In the genomic region with DNA sequence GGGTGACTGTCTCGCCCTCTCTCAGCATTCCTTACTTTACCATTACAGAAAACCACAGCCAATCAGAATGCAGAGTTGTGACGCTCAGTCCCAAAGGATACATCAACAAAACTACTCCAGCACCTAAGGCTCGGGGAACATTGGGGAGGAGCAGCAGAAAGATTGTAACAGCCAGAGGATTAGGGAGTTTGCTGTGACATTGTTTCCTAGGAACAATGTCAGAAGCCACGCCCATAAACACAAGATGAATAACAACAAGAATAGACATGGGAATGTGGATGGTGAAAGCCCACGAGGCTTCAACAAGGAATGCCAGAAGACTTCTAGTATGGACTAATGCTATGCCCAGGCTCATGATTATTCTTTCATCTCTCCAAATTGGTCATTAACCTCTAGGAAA, we compare ENCODE assay signal across 29 mouse cellular contexts.
DNase-seq lines count a peak whose midpoint lies in the region; ATAC-seq lines count a peak whose summit lies in the region.
"Had no signal": no experiment of that assay in that cellular context is flagged by ENCODE, and none has a peak within 500 bp of the region (broad histone marks: within the 10 kb centered on the region; RNA-seq: fewer than 3 reads in every experiment).

No protein-coding gene starts in this region.

- DNase-seq in embryonic facial prominence, embryonic 14.5 days (ENCODE audit: low spot score), result no peak
- DNase-seq in embryonic facial prominence, embryonic 10.5 days (ENCODE audit: low spot score), result no peak
- DNase-seq in 3134 (ENCODE audit: extremely low read depth, insufficient read length, low spot score), result peak; percentile 38
- DNase-seq in lung, postnatal 14 days, result no peak
- DNase-seq: adrenal gland, postnatal 10 days; cerebellum, adult 2 months; cerebellum, postnatal 25 days; forebrain, postnatal 0 days; gastrocnemius, postnatal 36 days; kidney, adult 11 months; left cerebral cortex, postnatal 4 days; lung, adult 18-20 months; retina, postnatal 1 day; right cerebral cortex, postnatal 25 days; spleen, adult 18-20 months; thymus, adult 2 months; thymus, postnatal 4 days had no signal

- 0 out of 2 replicates have a peak overlapping the region, but pooled peaks have one; percentile 30 for H3K27ac ChIP-seq in embryonic facial prominence, embryonic 14.5 days (replicated peaks; ENCODE audit: low read depth, low read length)
- H3K27ac ChIP-seq in embryonic facial prominence, embryonic 10.5 days (replicated peaks), result no peak overlapping the region
- H3K27ac ChIP-seq in kidney, embryonic 15.5 days, result 0 out of 2 replicates have a peak overlapping the region, but pooled peaks have one; percentile 2
- H3K27ac ChIP-seq in kidney, embryonic 16.5 days (ENCODE audit: low read length), result no peak overlapping the region
- H3K27ac ChIP-seq in embryonic facial prominence, embryonic 15.5 days (replicated peaks), result peak overlapping the region; percentile 44; the same call in 1 of the 2 replicates
- H3K27ac ChIP-seq: hindbrain, embryonic 13.5 days; liver, embryonic 12.5 days; midbrain, embryonic 13.5 days had no signal

- 54% methylated on average over 5 of the region's 5 CpGs for WGBS in embryonic facial prominence, embryonic 14.5 days
- WGBS in embryonic facial prominence, embryonic 10.5 days, result 68% methylated on average over 5 of the region's 5 CpGs
- WGBS in kidney, embryonic 15.5 days, result 68% methylated on average over 5 of the region's 5 CpGs
- WGBS in kidney, embryonic 16.5 days, result 66% methylated on average over 5 of the region's 5 CpGs
- 52% methylated on average over 5 of the region's 5 CpGs for WGBS in embryonic facial prominence, embryonic 15.5 days

- peaks cover 6% of the 10 kb centered on the region; the same call in 1 of the 2 replicates for H3K4me1 ChIP-seq in embryonic facial prominence, embryonic 14.5 days (ENCODE audit: control insufficient read depth, insufficient read depth, low read length)
- no peaks in the 10 kb centered on the region for H3K4me1 ChIP-seq in embryonic facial prominence, embryonic 10.5 days
- H3K4me1 ChIP-seq in kidney, embryonic 15.5 days, result 0 out of 2 replicates have a peak, but pooled peaks cover 5% of the 10 kb centered on the region
- no peaks in the 10 kb centered on the region for H3K4me1 ChIP-seq in kidney, embryonic 16.5 days (ENCODE audit: insufficient read depth, low read length)
- peaks cover 4% of the 10 kb centered on the region; the same call in 1 of the 2 replicates for H3K4me1 ChIP-seq in embryonic facial prominence, embryonic 15.5 days
- H3K4me1 ChIP-seq: hindbrain, embryonic 13.5 days; liver, embryonic 12.5 days had no signal

- no peaks in the 10 kb centered on the region for H3K9me3 ChIP-seq in embryonic facial prominence, embryonic 14.5 days (ENCODE audit: control insufficient read depth, low read length)
- H3K9me3 ChIP-seq in embryonic facial prominence, embryonic 10.5 days, result no peaks in the 10 kb centered on the region
- H3K9me3 ChIP-seq in kidney, embryonic 15.5 days (replicated peaks), result no peaks in the 10 kb centered on the region
- H3K9me3 ChIP-seq in kidney, embryonic 16.5 days (ENCODE audit: low read length), result no peaks in the 10 kb centered on the region
- no peaks in the 10 kb centered on the region for H3K9me3 ChIP-seq in embryonic facial prominence, embryonic 15.5 days (replicated peaks)
- H3K9me3 ChIP-seq: G1E; hindbrain, embryonic 13.5 days; liver, embryonic 12.5 days; megakaryocyte, embryonic 14.5 days; midbrain, embryonic 13.5 days had no signal

- ATAC-seq in embryonic facial prominence, embryonic 14.5 days (ENCODE audit: low read depth), result no peak
- ATAC-seq in kidney, embryonic 15.5 days (replicated peaks; ENCODE audit: low FRiP score), result no peak
- no peak for ATAC-seq in kidney, embryonic 16.5 days (ENCODE audit: low FRiP score, low TSS enrichment)
- no peak for ATAC-seq in embryonic facial prominence, embryonic 15.5 days (ENCODE audit: insufficient number of reproducible peaks, low FRiP score, low TSS enrichment, low read depth)
- ATAC-seq in megakaryocyte, adult 5-6 weeks (ENCODE audit: poor library complexity, severe bottlenecking), result no peak
- ATAC-seq: activated CD4-positive, CD25-positive, alpha-beta regulatory T cell, adult 4 months; CD4-positive, CD25-positive, alpha-beta regulatory T cell, adult 4 months; forebrain, postnatal 0 days; liver, embryonic 12.5 days; midbrain, embryonic 13.5 days; Patski had no signal

- H3K9ac ChIP-seq in embryonic facial prominence, embryonic 14.5 days (ENCODE audit: low read depth, low read length), result no peak overlapping the region
- no peak overlapping the region for H3K9ac ChIP-seq in kidney, embryonic 15.5 days
- no peak overlapping the region for H3K9ac ChIP-seq in kidney, embryonic 16.5 days (replicated peaks; ENCODE audit: low read length)
- no peak overlapping the region for H3K9ac ChIP-seq in embryonic facial prominence, embryonic 15.5 days
- H3K9ac ChIP-seq: forebrain, postnatal 0 days; hindbrain, embryonic 13.5 days; liver, embryonic 12.5 days; midbrain, embryonic 13.5 days had no signal

- H3K4me2 ChIP-seq in embryonic facial prominence, embryonic 14.5 days (ENCODE audit: low read depth, low read length), result no peak overlapping the region
- H3K4me2 ChIP-seq in kidney, embryonic 15.5 days, result no peak overlapping the region
- H3K4me2 ChIP-seq in kidney, embryonic 16.5 days (replicated peaks; ENCODE audit: low read depth, low read length), result no peak overlapping the region
- H3K4me2 ChIP-seq in embryonic facial prominence, embryonic 15.5 days (replicated peaks), result no peak overlapping the region
- H3K4me2 ChIP-seq: hindbrain, embryonic 13.5 days; liver, embryonic 12.5 days; midbrain, embryonic 13.5 days had no signal

- H3K27me3 ChIP-seq in embryonic facial prominence, embryonic 14.5 days (replicated peaks; ENCODE audit: control insufficient read depth, insufficient read depth, low read length), result no peaks in the 10 kb centered on the region
- no peaks in the 10 kb centered on the region for H3K27me3 ChIP-seq in embryonic facial prominence, embryonic 10.5 days (replicated peaks; ENCODE audit: low read depth, poor library complexity, severe bottlenecking)
- H3K27me3 ChIP-seq in kidney, embryonic 15.5 days, result no peaks in the 10 kb centered on the region
- H3K27me3 ChIP-seq in kidney, embryonic 16.5 days (ENCODE audit: insufficient read depth, low read length), result no peaks in the 10 kb centered on the region
- H3K27me3 ChIP-seq in embryonic facial prominence, embryonic 15.5 days, result no peaks in the 10 kb centered on the region
- H3K27me3 ChIP-seq: hindbrain, embryonic 13.5 days; liver, embryonic 12.5 days; megakaryocyte, embryonic 14.5 days; midbrain, embryonic 13.5 days; Patski had no signal

- H3K4me3 ChIP-seq in embryonic facial prominence, embryonic 14.5 days (ENCODE audit: low read depth, low read length), result no peak overlapping the region
- no peak overlapping the region for H3K4me3 ChIP-seq in embryonic facial prominence, embryonic 10.5 days
- H3K4me3 ChIP-seq in kidney, embryonic 15.5 days (replicated peaks), result no peak overlapping the region
- no peak overlapping the region for H3K4me3 ChIP-seq in kidney, embryonic 16.5 days (ENCODE audit: low read length)
- H3K4me3 ChIP-seq in embryonic facial prominence, embryonic 15.5 days (replicated peaks), result no peak overlapping the region
- H3K4me3 ChIP-seq: hindbrain, embryonic 13.5 days; liver, embryonic 12.5 days; megakaryocyte, embryonic 14.5 days; midbrain, embryonic 13.5 days had no signal

- H3K36me3 ChIP-seq in embryonic facial prominence, embryonic 14.5 days (ENCODE audit: control insufficient read depth, insufficient read depth, low read length), result peaks cover 6% of the 10 kb centered on the region; the same call in 1 of the 2 replicates
- no peaks in the 10 kb centered on the region for H3K36me3 ChIP-seq in embryonic facial prominence, embryonic 10.5 days (replicated peaks)
- H3K36me3 ChIP-seq in kidney, embryonic 15.5 days, result no peaks in the 10 kb centered on the region
- H3K36me3 ChIP-seq in kidney, embryonic 16.5 days (ENCODE audit: insufficient read depth, low read length), result no peaks in the 10 kb centered on the region
- no peaks in the 10 kb centered on the region for H3K36me3 ChIP-seq in embryonic facial prominence, embryonic 15.5 days
- H3K36me3 ChIP-seq: G1E; liver, embryonic 12.5 days; midbrain, embryonic 13.5 days had no signal

Comparison
In these comparisons a context has a peak if more than half of its experiments do, and no peak if none do; other contexts are left out.
1. H3K27ac ChIP-seq: peak in embryonic facial prominence, embryonic 14.5 days (single experiment), kidney, embryonic 15.5 days (single experiment) and embryonic facial prominence, embryonic 15.5 days (single experiment); none in embryonic facial prominence, embryonic 10.5 days (single experiment) and kidney, embryonic 16.5 days (single experiment).